Mouse (Mus musculus) E14TG2a.4 (cell line): ENCODE measurements at regions not wholly inside any gene's neighbourhood (a gene's known extent, or its start where the extent isn't known, plus 50 kb on each side); places are given as distances from the start of the nearest gene placed in this dataset.

Source experiments
- H3K27me3 ChIP-seq: 2 replicates; pipeline ENCODE4 v1.6.1; 2014; ENCODE audit warnings: low read length, control low read depth; ENCODE audit not compliant: insufficient read depth
- H3K36me3 ChIP-seq: 2 replicates; pipeline ENCODE4 v1.6.1; 2014; ENCODE audit warnings: low read length, control low read depth; ENCODE audit not compliant: insufficient read depth
- H3K4me1 ChIP-seq: replicated peaks from 2 replicates; pipeline ENCODE4 v1.6.1; 2014; ENCODE audit warnings: low read depth, low read length, control low read depth
- H3K4me3 ChIP-seq: replicated peaks from 2 replicates; pipeline ENCODE4 v1.5.1; 2014; ENCODE audit warnings: mild to moderate bottlenecking, low read length
- H3K9me3 ChIP-seq: 2 replicates; pipeline ENCODE4 v1.6.1; 2014; ENCODE audit warnings: low read length, control low read depth
- CTCF ChIP-seq: conservative IDR thresholded peaks from 2 replicates; pipeline ENCODE4 v1.5.1; 2014; ENCODE audit warnings: low read length
- NANOG ChIP-seq: IDR thresholded peaks from 2 replicates; pipeline ENCODE4 v1.6.1; 2014; ENCODE audit warnings: borderline replicate concordance, low read length, mixed read lengths
- POU5F1 ChIP-seq: IDR thresholded peaks from 2 replicates; pipeline ENCODE4 v1.6.1; 2014; ENCODE audit warnings: low read length, borderline replicate concordance

GRCm38 (mm10) chr13:83739541-83740061 is 235.8 kb downstream of the Mef2c start:
- H3K9me3 ChIP-seq: no peaks in the 10 kb centered on the region
- TF ChIP-seq POU5F1 (no peak), NANOG (no peak), CTCF (no peak)
- H3K4me3 ChIP-seq: no peak overlapping the region
- H3K27me3 ChIP-seq: peaks cover 55% of the 10 kb centered on the region
- peaks cover 40% of the 10 kb centered on the region for H3K4me1 ChIP-seq
- no peaks in the 10 kb centered on the region for H3K36me3 ChIP-seq

DNA sequence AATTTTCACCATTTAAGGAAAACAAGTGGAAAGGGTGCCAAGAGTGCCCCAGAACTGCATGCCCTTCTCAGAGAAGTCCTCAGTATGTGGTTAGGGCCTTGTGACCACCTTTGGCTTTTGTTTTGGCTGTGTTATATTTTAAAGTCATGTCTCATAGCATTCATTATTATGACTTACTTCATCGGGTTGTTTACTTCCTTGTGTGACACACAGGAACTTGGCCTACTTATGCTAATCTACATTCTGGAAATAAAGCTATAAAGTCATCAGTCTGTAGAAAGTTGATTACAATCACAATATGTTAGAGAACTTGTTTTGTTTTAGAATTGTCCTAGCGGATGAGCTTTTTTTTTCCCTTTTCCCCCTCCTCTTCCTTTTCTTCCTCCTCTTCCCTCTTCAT is 236.3 kb downstream of the Mef2c start:
- H3K36me3 ChIP-seq: no peaks in the 10 kb centered on the region
- H3K4me3 ChIP-seq: no peak overlapping the region
- H3K4me1 ChIP-seq: peaks cover 42% of the 10 kb centered on the region

DNA sequence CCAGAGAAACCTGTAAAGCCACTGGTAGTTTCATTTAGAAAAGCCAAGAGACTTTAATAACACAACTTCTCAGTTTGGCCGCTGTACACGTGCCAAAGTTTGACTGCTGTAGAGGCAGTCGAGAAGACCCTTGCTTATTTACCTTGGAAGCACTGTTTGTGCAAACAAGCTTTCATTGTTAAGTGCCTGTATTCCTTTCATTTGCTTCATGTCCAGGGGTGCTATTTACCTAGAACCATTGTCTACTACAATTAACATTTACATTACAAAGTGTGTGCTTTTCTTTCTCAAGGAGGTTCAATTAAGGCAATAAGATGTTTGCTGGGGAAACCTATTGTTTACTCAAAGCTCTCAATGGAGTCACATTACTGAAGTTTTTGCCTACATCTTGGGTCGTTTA is 236.9 kb downstream of the Mef2c start:
- H3K4me3 ChIP-seq: no peak overlapping the region
- peak; percentile 97 for TF ChIP-seq NANOG
- no peak for TF ChIP-seq POU5F1
- no peak for TF ChIP-seq CTCF
- H3K36me3 ChIP-seq: no peaks in the 10 kb centered on the region

More for the DNA sequence above, 236.3 kb downstream of the Mef2c start:
- Histone ChIP-seq H3K27me3 (peaks cover 55% of the 10 kb centered on the region), H3K9me3 (no peaks in the 10 kb centered on the region)
- no peak for TF ChIP-seq POU5F1
- TF ChIP-seq NANOG: no peak
- no peak for TF ChIP-seq CTCF

GRCm38 (mm10) chr13:83741591-83742021 is 237.8 kb downstream of the Mef2c start:
- no peaks in the 10 kb centered on the region for H3K9me3 ChIP-seq
- H3K36me3 ChIP-seq: no peaks in the 10 kb centered on the region
- peaks cover 46% of the 10 kb centered on the region for H3K4me1 ChIP-seq
- peaks cover 60% of the 10 kb centered on the region for H3K27me3 ChIP-seq
- H3K4me3 ChIP-seq: no peak overlapping the region
- no peak for TF ChIP-seq CTCF
- no peak for TF ChIP-seq POU5F1
- TF ChIP-seq NANOG: no peak

More for the DNA sequence above, 236.9 kb downstream of the Mef2c start:
- Histone ChIP-seq H3K27me3 (peaks cover 59% of the 10 kb centered on the region), H3K4me1 (peaks cover 46% of the 10 kb centered on the region), H3K9me3 (no peaks in the 10 kb centered on the region)

- Histone ChIP-seq H3K9me3 (no peaks in the 10 kb centered on the region), H3K4me3 (no peak overlapping the region), H3K36me3 (no peaks in the 10 kb centered on the region), H3K27me3 (peaks cover 58% of the 10 kb centered on the region), H3K4me1 (peaks cover 43% of the 10 kb centered on the region)
- no peak for TF ChIP-seq CTCF
- no peak for TF ChIP-seq POU5F1
- no peak for TF ChIP-seq NANOG
Observed at GRCm38 (mm10) chr13:83742102-83742501, 238.3 kb downstream of the Mef2c start.

DNA sequence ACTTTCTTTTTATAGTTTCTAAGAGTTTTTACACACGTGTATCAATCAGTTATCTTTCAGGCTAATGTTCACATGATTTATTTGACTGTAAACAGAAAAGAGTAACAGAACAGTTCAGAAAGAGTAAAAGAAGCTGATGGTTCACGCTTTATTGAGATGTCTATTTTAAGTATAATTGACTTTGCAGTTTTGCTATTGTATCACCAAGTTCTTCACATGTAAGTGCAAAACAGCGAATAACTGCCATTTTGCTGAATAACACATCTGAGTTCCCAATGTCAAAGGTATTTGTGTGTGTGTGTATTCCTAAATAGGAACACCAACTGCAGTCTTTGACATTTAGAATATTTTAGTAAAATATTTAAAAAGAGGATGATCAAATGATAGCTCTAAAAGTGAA is 238.7 kb downstream of the Mef2c start:
- no peak for TF ChIP-seq CTCF
- TF ChIP-seq NANOG: no peak
- no peak for TF ChIP-seq POU5F1

DNA sequence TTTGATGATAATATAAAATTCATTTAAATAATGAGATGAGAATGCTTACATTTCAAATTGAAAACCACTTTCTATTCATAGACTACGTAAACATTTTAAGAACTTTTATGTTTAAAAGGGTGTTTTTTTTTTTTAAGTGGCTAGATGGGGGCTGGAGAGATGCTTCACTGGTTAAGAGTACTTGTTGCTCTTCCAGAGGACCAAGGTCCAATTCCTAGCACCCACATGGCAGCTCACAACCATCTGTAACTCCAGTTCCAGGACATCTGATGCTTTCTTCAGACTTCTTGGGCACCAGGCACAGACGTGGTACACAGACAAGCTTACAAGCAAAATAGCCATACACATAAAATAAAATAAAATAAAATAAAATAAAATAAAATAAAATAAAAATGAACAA is 239.5 kb downstream of the Mef2c start:
- H3K9me3 ChIP-seq: no peaks in the 10 kb centered on the region
- H3K27me3 ChIP-seq: peaks cover 45% of the 10 kb centered on the region
- TF ChIP-seq CTCF: no peak
- no peak for TF ChIP-seq NANOG
- no peak for TF ChIP-seq POU5F1
- peaks cover 32% of the 10 kb centered on the region for H3K4me1 ChIP-seq
- no peak overlapping the region for H3K4me3 ChIP-seq
- no peaks in the 10 kb centered on the region for H3K36me3 ChIP-seq

More for the DNA sequence above, 238.7 kb downstream of the Mef2c start:
- Histone ChIP-seq H3K4me1 (peaks cover 39% of the 10 kb centered on the region), H3K4me3 (no peak overlapping the region), H3K9me3 (no peaks in the 10 kb centered on the region), H3K27me3 (peaks cover 53% of the 10 kb centered on the region), H3K36me3 (no peaks in the 10 kb centered on the region)

GRCm38 (mm10) chr13:83744110-83744752 is 240.4 kb downstream of the Mef2c start:
- Histone ChIP-seq H3K4me1 (peaks cover 27% of the 10 kb centered on the region), H3K9me3 (no peaks in the 10 kb centered on the region), H3K36me3 (no peaks in the 10 kb centered on the region), H3K4me3 (peak overlapping the region; percentile 75), H3K27me3 (peaks cover 38% of the 10 kb centered on the region)
- TF ChIP-seq CTCF (no peak), POU5F1 (no peak), NANOG (no peak)

GRCm38 (mm10) chr13:83744981-83745555 is 241.2 kb downstream of the Mef2c start:
- no peaks in the 10 kb centered on the region for H3K9me3 ChIP-seq
- peaks cover 29% of the 10 kb centered on the region for H3K27me3 ChIP-seq
- peaks cover 19% of the 10 kb centered on the region for H3K4me1 ChIP-seq
- H3K4me3 ChIP-seq: peak overlapping the region; percentile 75
- no peak for TF ChIP-seq CTCF
- TF ChIP-seq POU5F1: no peak
- TF ChIP-seq NANOG: no peak
- no peaks in the 10 kb centered on the region for H3K36me3 ChIP-seq
